Mouse (Mus musculus) C2C12 (cell line): ENCODE results near the gene Tmem220.

Experiments
- CEBPB ChIP-seq: IDR thresholded peaks from one replicate; pipeline ENCODE4 v1.6.1; 2011; ENCODE audit warnings: low read depth, mild to moderate bottlenecking, control low read depth, moderate library complexity
- CTCF ChIP-seq: IDR thresholded peaks from one replicate; pipeline ENCODE4 v1.5.1; 2011; ENCODE audit not compliant: control insufficient read depth, insufficient read depth, insufficient read length
- MAX ChIP-seq: IDR thresholded peaks from one replicate; pipeline ENCODE4 v1.6.1; 2011; ENCODE audit warnings: mild to moderate bottlenecking, control low read depth
- MYOD1 ChIP-seq: IDR thresholded peaks from one replicate; pipeline ENCODE4 v1.6.1; 2011; ENCODE audit warnings: low read depth; ENCODE audit not compliant: control insufficient read depth, insufficient read length
- MYOG ChIP-seq: IDR thresholded peaks from one replicate; pipeline ENCODE4 v1.6.1; 2011; ENCODE audit not compliant: control insufficient read depth, insufficient read length; ENCODE audit errors: extremely low read depth
- USF1 ChIP-seq: IDR thresholded peaks from one replicate; pipeline ENCODE4 v1.6.1; 2011; ENCODE audit warnings: low read depth, mild to moderate bottlenecking, control low read depth, moderate library complexity

DNA sequence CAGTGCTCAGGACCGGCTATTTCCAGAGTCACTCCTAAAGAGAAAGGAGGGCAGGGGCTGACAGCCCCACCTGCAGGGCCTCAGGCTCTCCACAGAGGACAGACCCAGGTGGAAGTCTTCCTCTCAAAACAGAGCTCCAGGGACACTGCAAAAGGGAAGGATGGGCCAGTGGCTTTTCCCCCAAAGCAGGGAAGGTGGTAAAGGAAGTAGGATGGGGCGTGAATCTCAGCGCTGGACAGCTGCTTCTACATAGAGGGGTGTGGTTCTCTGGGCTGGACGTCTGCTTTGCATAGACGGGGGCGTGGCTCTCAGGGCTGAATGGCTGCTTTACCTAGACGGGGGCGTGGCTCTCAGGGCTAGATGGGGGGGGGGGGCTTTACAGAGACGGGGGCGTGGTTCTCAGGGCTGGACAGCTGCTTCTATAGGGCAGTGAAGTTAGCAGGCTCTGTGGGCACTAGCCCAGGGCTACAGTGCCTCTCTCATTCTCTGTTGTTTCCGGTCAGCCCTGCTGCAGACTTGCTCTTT lies 56.2 kb downstream of the Tmem220 start:
- TF ChIP-seq CTCF = no peak
- no peak for TF ChIP-seq MAX
- no peak for TF ChIP-seq CEBPB
- TF ChIP-seq MYOG = no peak
- peak; percentile 12 for TF ChIP-seq MYOD1
- TF ChIP-seq USF1 = no peak
